Mouse (Mus musculus) embryonic facial prominence, embryonic 14.5 days (tissue): ENCODE measurements at regions not wholly inside any gene's neighbourhood (a gene's known extent, or its start where the extent isn't known, plus 50 kb on each side); places are given as distances from the start of the nearest gene placed in this dataset.

ENCODE experiments used
- ATAC-seq: fragments of 200-750 bp; cut with Nextera tagmentation; 2 replicates; pipeline ENCODE4 v1.8.0; 2017; ENCODE audit warnings: low read depth, moderate number of reproducible peaks, moderate TSS enrichment
- DNase-seq: peaks from one replicate; pipeline ENCODE4 v3.0.0-alpha.2; 2015; ENCODE audit warnings: low spot score
- H3K27ac ChIP-seq: fragments of 300-500 bp; sonication (generic); replicated peaks from 2 replicates; pipeline ENCODE4 v1.5.1; 2014; ENCODE audit warnings: low read depth, mild to moderate bottlenecking, low read length, moderate library complexity
- H3K27me3 ChIP-seq: fragments of 300-500 bp; sonication (generic); replicated peaks from 2 replicates; pipeline ENCODE4 v1.6.1; 2014; ENCODE audit warnings: low read length; ENCODE audit not compliant: control insufficient read depth, insufficient read depth
- H3K36me3 ChIP-seq: fragments of 300-500 bp; sonication (generic); 2 replicates; pipeline ENCODE4 v1.6.1; 2014; ENCODE audit warnings: low read length, mixed read lengths; ENCODE audit not compliant: control insufficient read depth, insufficient read depth
- H3K4me1 ChIP-seq: fragments of 300-500 bp; sonication (generic); 2 replicates; pipeline ENCODE4 v1.6.1; 2014; ENCODE audit warnings: antibody characterized with exemption, low read length; ENCODE audit not compliant: control insufficient read depth, insufficient read depth
- H3K4me2 ChIP-seq: fragments of 300-500 bp; sonication (generic); 2 replicates; pipeline ENCODE4 v1.6.1; 2014; ENCODE audit warnings: low read depth, mild to moderate bottlenecking, low read length, moderate library complexity, mixed read lengths
- H3K4me3 ChIP-seq: fragments of 300-500 bp; sonication (generic); 2 replicates; pipeline ENCODE4 v1.5.1; 2014; ENCODE audit warnings: low read depth, mild to moderate bottlenecking, low read length
- H3K9ac ChIP-seq: fragments of 300-500 bp; sonication (generic); 2 replicates; pipeline ENCODE4 v1.6.1; 2014; ENCODE audit warnings: low read depth, mild to moderate bottlenecking, low read length, moderate library complexity, mixed read lengths
- H3K9me3 ChIP-seq: fragments of 300-500 bp; sonication (generic); 2 replicates; pipeline ENCODE4 v1.6.1; 2016; ENCODE audit warnings: low read length; ENCODE audit not compliant: control insufficient read depth
- WGBS: fragments of 180-500 bp; shearing (Covaris S2); extraction: QIAGEN DNeasy Blood & Tissue Kit; methylation state at CpG from one replicate; pipeline ENCODE4 v1.1.7; 2014; 5-methylcytosine and 5-hydroxymethylcytosine counted together

DNA sequence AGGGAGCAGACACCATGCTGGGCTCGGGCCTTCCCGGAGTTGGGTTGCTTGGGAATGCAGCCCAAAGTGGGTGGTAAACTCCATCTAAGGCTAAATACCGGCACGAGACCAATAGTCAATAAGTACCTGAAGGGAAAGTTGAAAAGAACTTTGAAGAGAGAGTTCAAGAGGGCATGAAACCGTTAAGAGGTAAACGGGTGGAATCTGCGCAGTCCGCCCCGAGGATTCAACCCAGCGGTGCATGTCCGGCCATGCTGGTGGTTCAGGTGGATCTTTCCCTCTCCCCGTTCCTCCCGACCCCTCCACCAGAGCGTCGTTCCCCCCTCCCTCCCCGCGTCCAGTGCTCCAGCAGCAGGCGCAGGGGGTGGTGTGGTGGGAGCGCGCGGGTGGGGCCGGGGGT lies 179.1 kb upstream of the Arhgef26 start:
- DNase-seq = peak; percentile 74
- Histone ChIP-seq H3K27me3 (no peaks in the 10 kb centered on the region), H3K27ac (no peak overlapping the region), H3K9me3 (peaks cover 22% of the 10 kb centered on the region), H3K4me3 (no peak overlapping the region), H3K4me1 (no peaks in the 10 kb centered on the region), H3K4me2 (no peak overlapping the region), H3K36me3 (no peaks in the 10 kb centered on the region), H3K9ac (no peak overlapping the region)
- 66% methylated on average over 22 of the region's 22 CpGs for WGBS
- ATAC-seq = peak; percentile 99

DNA sequence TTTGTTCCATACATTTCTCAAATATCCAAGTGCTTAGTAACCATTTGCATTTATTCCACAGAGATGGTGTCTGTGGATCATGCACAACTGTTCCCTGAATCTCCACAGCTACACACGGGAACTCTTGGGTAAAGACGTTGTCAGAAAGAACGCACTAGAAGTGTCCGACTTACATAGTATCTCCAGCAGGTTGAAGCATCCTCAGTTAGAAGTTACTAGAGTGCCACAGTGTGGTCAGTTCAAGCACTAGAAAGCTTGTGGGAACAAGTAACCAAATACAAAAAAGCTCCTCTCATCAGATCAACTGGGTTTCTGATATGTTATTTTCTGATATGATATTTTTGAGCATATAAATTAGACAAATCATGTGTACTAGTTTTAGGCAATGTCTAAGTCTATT lies 167.5 kb upstream of the Arhgef26 start:
- H3K4me2 ChIP-seq = no peak overlapping the region
- H3K4me3 ChIP-seq = no peak overlapping the region
- H3K36me3 ChIP-seq = no peaks in the 10 kb centered on the region
- no peak overlapping the region for H3K9ac ChIP-seq
- H3K9me3 ChIP-seq = no peaks in the 10 kb centered on the region
- H3K27me3 ChIP-seq = no peaks in the 10 kb centered on the region
- H3K4me1 ChIP-seq = no peaks in the 10 kb centered on the region
- peak; percentile 41; the same call in 1 of the 2 replicates for ATAC-seq
- H3K27ac ChIP-seq = no peak overlapping the region
- 43% methylated on average over 4 of the region's 4 CpGs for whole genome bisulfite sequencing
- peak; percentile 71 for DNase-seq

DNA sequence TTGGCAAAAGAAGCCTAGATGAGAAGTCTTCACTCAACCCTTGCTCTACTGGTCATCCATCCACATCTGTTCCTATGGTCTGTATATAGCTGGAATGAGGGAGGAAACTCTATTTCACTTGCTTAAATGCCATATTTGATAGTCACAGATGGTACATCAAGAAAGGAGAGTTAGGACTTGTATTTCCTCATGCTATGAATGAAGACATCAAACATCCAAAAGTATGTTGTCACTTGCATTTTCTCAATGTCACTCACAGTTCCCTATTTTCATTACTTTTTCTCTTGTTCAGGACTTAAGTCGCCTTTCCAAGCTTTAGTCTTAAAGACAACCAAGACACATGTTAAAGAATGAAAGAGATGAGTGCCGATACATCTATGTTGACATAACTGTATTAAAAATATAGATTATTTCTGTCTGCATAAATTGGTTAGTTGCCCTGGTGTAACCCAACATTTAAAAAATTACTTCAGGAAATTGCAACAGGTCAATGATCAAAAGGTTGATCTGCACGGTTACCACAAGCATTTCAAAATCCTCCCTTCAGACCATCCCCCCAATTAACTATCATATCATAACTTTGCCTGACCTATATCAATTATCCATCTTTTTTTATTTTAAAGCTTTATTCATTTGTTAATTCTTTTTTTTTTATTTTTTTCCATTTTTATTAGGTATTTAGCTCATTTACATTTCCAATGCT lies 150.2 kb upstream of the Arhgef26 start:
- H3K9ac ChIP-seq = no peak overlapping the region
- H3K27ac ChIP-seq = no peak overlapping the region
- no peak for DNase-seq
- WGBS = 88% methylated on average over 3 of the region's 3 CpGs
- no peaks in the 10 kb centered on the region for H3K4me1 ChIP-seq
- no peaks in the 10 kb centered on the region for H3K36me3 ChIP-seq
- no peaks in the 10 kb centered on the region for H3K27me3 ChIP-seq
- no peak overlapping the region for H3K4me3 ChIP-seq
- no peaks in the 10 kb centered on the region for H3K9me3 ChIP-seq
- ATAC-seq = no peak
- H3K4me2 ChIP-seq = no peak overlapping the region

DNA sequence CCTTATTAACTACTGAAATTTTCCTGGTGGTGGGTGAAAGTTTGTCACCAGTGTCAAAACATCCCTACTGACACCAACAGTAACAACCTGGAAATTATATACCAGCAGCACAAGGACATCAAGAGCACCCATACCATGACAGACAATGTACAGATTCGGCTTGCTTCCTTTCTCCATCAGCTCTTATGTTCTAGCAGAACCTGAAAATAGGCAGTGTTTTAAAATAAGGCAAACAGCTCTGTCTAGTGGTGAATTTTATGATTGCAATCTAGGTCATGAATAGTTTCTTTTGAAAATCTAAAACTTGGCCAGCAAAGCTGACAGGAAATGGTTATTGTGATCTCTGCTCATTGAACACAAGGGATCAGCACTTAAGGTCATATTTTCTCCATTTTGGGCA lies 145.7 kb upstream of the Arhgef26 start:
- H3K4me1 ChIP-seq = no peaks in the 10 kb centered on the region
- DNase-seq = peak; percentile 73
- no peaks in the 10 kb centered on the region for H3K9me3 ChIP-seq
- no peak overlapping the region for H3K4me2 ChIP-seq
- ATAC-seq = no peak
- no peak overlapping the region for H3K27ac ChIP-seq
- no peaks in the 10 kb centered on the region for H3K36me3 ChIP-seq
- no peak overlapping the region for H3K9ac ChIP-seq
- H3K27me3 ChIP-seq = no peaks in the 10 kb centered on the region
- H3K4me3 ChIP-seq = no peak overlapping the region
- 33% methylated on average over 1 of the region's 1 CpGs for WGBS

DNA sequence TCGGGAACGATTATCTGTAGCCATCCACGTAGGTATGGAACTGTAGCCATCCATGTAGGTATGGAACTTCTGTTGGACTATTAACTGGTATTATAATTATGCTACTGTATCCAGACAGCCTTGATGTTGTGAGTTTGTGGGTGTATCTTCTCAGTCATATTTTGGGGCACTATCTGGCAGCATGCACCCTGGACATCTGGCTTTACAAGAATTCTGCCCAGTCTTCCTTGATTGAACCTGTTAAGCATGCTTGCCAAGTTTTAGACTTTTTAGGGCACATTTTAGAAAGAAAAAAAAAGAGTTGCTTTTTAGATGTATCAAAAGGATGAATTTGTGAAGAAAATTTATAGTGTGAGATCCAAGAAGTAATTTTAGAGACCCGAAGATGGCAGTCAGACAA lies 143.7 kb upstream of the Arhgef26 start:
- WGBS = 89% methylated on average over 4 of the region's 4 CpGs
- H3K36me3 ChIP-seq = no peaks in the 10 kb centered on the region
- H3K4me3 ChIP-seq = no peak overlapping the region
- H3K9me3 ChIP-seq = no peaks in the 10 kb centered on the region
- H3K4me2 ChIP-seq = no peak overlapping the region
- H3K27ac ChIP-seq = no peak overlapping the region
- no peaks in the 10 kb centered on the region for H3K27me3 ChIP-seq
- H3K9ac ChIP-seq = no peak overlapping the region
- ATAC-seq (no peak), DNase-seq (no peak)
- no peaks in the 10 kb centered on the region for H3K4me1 ChIP-seq

DNA sequence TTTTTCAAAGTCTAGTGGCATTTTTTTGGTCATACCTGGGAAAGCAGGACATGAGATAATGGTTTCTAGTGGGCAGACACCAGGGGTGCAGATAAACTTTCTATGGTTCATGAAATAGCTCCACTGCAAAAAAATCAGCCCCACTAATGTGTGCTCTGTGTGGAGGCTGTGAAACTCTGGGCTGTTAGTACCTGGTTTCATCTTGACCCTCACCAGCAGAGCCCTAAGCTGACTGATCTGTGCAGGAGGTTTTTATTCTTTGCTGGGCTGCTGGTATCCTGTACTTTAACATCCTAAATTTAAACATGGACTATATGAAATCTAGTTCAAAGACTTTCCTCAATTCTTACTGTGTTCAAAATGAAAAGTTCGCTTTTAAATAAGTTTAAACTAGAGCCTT lies 141.5 kb upstream of the Arhgef26 start:
- H3K4me3 ChIP-seq = no peak overlapping the region
- no peak overlapping the region for H3K27ac ChIP-seq

DNA sequence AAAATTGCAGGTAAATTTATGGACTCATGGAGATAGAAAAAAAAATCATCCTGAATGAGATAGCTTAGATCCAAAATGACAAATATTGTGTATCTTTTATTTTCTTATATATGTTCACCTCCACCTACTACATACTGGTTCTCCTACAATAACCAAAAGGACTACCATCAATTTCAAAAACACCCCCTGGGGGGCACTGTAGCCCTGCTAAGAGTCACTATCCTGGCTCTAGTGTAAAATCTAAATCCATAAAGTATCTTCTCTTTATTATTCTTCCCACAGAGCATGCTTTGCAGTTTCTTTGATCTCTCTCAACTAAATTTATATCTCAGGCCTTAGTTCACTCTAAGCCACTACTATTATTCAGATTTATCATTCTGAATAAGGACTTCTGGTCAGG lies 122.3 kb upstream of the Arhgef26 start:
- H3K4me2 ChIP-seq = no peak overlapping the region
- no peak overlapping the region for H3K4me3 ChIP-seq
- ATAC-seq = 0 out of 2 replicates have a peak, but pooled peaks have one; percentile 30
- no peaks in the 10 kb centered on the region for H3K27me3 ChIP-seq
- peak; percentile 41 for DNase-seq
- no peaks in the 10 kb centered on the region for H3K4me1 ChIP-seq
- no peak overlapping the region for H3K9ac ChIP-seq
- H3K9me3 ChIP-seq = no peaks in the 10 kb centered on the region
- H3K27ac ChIP-seq = no peak overlapping the region
- no peaks in the 10 kb centered on the region for H3K36me3 ChIP-seq

More for the DNA sequence above, 141.5 kb upstream of the Arhgef26 start:
- H3K4me2 ChIP-seq = no peak overlapping the region
- no peaks in the 10 kb centered on the region for H3K9me3 ChIP-seq
- ATAC-seq (no peak), DNase-seq (no peak)
- H3K4me1 ChIP-seq = no peaks in the 10 kb centered on the region
- WGBS = 70% methylated on average over 1 of the region's 1 CpGs
- H3K36me3 ChIP-seq = no peaks in the 10 kb centered on the region
- H3K9ac ChIP-seq = no peak overlapping the region
- no peaks in the 10 kb centered on the region for H3K27me3 ChIP-seq

DNA sequence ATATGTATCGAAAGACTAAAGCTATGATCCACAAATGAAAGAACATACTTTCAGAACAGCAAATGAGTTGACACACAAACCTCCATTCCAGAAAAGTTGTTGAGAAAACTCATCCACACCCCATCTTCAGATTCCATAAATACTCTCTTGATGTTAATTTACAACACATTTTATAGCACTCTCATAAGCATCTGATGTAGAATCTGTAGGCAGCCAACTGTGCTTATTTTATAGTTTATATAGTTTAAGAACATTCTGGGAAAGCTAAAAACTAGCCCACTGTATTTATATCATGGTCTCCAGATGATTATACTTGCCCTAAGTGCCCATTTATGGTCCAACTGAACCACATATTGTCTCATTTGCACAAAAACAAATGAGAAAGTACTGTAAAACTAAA lies 120.8 kb upstream of the Arhgef26 start:
- WGBS = 78% methylated on average over 1 of the region's 1 CpGs
- H3K4me2 ChIP-seq = no peak overlapping the region
- H3K4me3 ChIP-seq = no peak overlapping the region
- no peaks in the 10 kb centered on the region for H3K4me1 ChIP-seq
- no peak overlapping the region for H3K9ac ChIP-seq
- H3K27ac ChIP-seq = no peak overlapping the region
- H3K9me3 ChIP-seq = no peaks in the 10 kb centered on the region
- ATAC-seq (no peak), DNase-seq (no peak)
- H3K27me3 ChIP-seq = no peaks in the 10 kb centered on the region
- no peaks in the 10 kb centered on the region for H3K36me3 ChIP-seq

DNA sequence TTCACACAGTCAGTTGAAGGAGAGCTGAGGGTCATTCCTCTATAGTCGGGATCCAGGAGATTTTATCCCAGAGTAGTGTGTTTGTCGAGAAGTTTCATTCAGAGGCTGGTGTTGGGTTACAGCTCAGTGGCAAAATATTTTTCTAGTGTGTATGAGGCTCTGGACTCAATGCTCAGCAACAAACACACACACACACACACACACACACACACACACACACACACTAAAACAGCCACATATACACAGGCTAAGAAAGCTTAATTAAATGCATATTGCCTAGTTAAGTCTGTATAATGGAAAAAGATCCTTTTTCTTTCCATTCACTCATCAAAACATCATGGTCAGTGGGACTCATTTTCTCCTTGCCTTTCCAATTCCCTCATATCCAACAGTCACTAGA lies 110.4 kb upstream of the Arhgef26 start:
- no peak overlapping the region for H3K27ac ChIP-seq
- ATAC-seq = peak; percentile 55; the same call in 1 of the 2 replicates
- DNase-seq = peak; percentile 37
- no peaks in the 10 kb centered on the region for H3K4me1 ChIP-seq
- H3K36me3 ChIP-seq = no peaks in the 10 kb centered on the region
- 21% methylated on average over 2 of the region's 2 CpGs for WGBS
- H3K4me2 ChIP-seq = no peak overlapping the region
- no peaks in the 10 kb centered on the region for H3K9me3 ChIP-seq
- H3K4me3 ChIP-seq = no peak overlapping the region
- H3K9ac ChIP-seq = no peak overlapping the region
- H3K27me3 ChIP-seq = no peaks in the 10 kb centered on the region
